ENCODE assay signal across 9 mouse cellular contexts in the genomic region with DNA sequence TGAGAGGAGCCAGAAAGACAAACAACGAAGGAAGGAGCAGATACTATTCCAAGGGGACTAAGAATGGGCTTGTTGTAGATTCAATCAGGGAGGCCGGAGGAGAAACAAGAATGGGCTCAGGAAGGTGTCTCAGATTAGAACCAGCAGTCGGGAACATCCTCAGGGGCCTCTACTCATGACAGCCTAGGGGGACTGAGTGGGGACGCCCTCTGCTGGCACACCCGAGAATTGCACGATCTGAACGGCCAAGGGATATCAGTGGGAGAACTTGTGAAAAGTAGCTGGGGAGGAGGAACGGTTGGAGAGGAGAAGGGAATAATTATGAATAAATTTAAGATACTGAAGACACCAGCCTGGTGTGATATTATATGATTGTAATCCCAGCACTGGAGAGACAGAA. TPM values are rescaled to one million over a fixed set of nuclear protein-coding genes. Genes with fewer than 3 reads are reported as not detected.
DNase-seq lines count a peak whose midpoint lies in the region; ATAC-seq and TF ChIP-seq lines count a peak whose summit lies in the region.
"Had no signal": no experiment of that assay in that cellular context is flagged by ENCODE, and none has a peak within 500 bp of the region (broad histone marks: within the 10 kb centered on the region; RNA-seq: fewer than 3 reads in every experiment).

No protein-coding gene starts in this region.

- TF ChIP-seq POLR2A in cortical plate, adult 2 months (IDR thresholded peaks at IDR 0.05; ENCODE audit: extremely low read depth, insufficient read depth, low read length): no peak

- H3K27me3 ChIP-seq in forebrain, embryonic 10.5 days (ENCODE audit: poor library complexity, severe bottlenecking): peaks cover 38% of the 10 kb centered on the region
- no peaks in the 10 kb centered on the region for H3K27me3 ChIP-seq in forebrain, embryonic 16.5 days (replicated peaks; ENCODE audit: control insufficient read depth, insufficient read depth, low read length)
- peaks cover 43% of the 10 kb centered on the region for H3K27me3 ChIP-seq in heart, embryonic 10.5 days (ENCODE audit: insufficient read depth, poor library complexity, severe bottlenecking)
- H3K27me3 ChIP-seq in splenic B cell, adult 2 months (ENCODE audit: control insufficient read depth, insufficient read depth, low read length, poor library complexity, severe bottlenecking): peaks cover 3% of the 10 kb centered on the region; the same call in 1 of the 2 replicates

- H3K27ac ChIP-seq in forebrain, embryonic 10.5 days: no peak overlapping the region
- no peak overlapping the region for H3K27ac ChIP-seq in forebrain, embryonic 16.5 days (ENCODE audit: low read length)
- no peak overlapping the region for H3K27ac ChIP-seq in cortical plate, adult 2 months (ENCODE audit: insufficient read depth, low read length)
- no peak overlapping the region for H3K27ac ChIP-seq in heart, embryonic 10.5 days
- H3K27ac ChIP-seq: neural tube, embryonic 13.5 days had no signal

- no peak overlapping the region for H3K4me2 ChIP-seq in forebrain, embryonic 16.5 days (ENCODE audit: low read length)
- H3K4me2 ChIP-seq: neural tube, embryonic 13.5 days had no signal

- H3K4me1 ChIP-seq in forebrain, embryonic 10.5 days: peaks cover 50% of the 10 kb centered on the region
- peaks cover 12% of the 10 kb centered on the region for H3K4me1 ChIP-seq in forebrain, embryonic 16.5 days (replicated peaks; ENCODE audit: control insufficient read depth, insufficient read depth, low read length)
- H3K4me1 ChIP-seq in cortical plate, adult 2 months (ENCODE audit: control insufficient read depth, insufficient read depth, low read length): peaks cover 4% of the 10 kb centered on the region
- H3K4me1 ChIP-seq in heart, embryonic 10.5 days: peaks cover 69% of the 10 kb centered on the region

- no peaks in the 10 kb centered on the region for H3K9me3 ChIP-seq in forebrain, embryonic 10.5 days
- H3K9me3 ChIP-seq in forebrain, embryonic 16.5 days (ENCODE audit: control insufficient read depth, low read length): no peaks in the 10 kb centered on the region
- H3K9me3 ChIP-seq in heart, embryonic 10.5 days: no peaks in the 10 kb centered on the region
- H3K9me3 ChIP-seq: neural tube, embryonic 13.5 days had no signal

- TF ChIP-seq CTCF in cortical plate, adult 2 months (IDR thresholded peaks at IDR 0.05; ENCODE audit: extremely low read depth, insufficient read depth, low read length): peak; percentile 91

- ATAC-seq in forebrain, embryonic 16.5 days: no peak

- DNase-seq in forebrain, embryonic 10.5 days (ENCODE audit: extremely low spot score, low spot score): peak; percentile 82
- peak; percentile 84 for DNase-seq in R1 (ENCODE audit: low read depth, low spot score)
- DNase-seq in heart, embryonic 10.5 days (ENCODE audit: low spot score): peak; percentile 86
- peak; percentile 86 to 91 for DNase-seq in layer of hippocampus, postnatal 10 days (ENCODE audit: low spot score in 2 of 2)
- peak; percentile 89 for DNase-seq in lung, postnatal 36 days
- peak; percentile 83 for DNase-seq in splenic B cell, adult 2 months (ENCODE audit: low read depth, low spot score)

- H3K9ac ChIP-seq in forebrain, embryonic 16.5 days (replicated peaks; ENCODE audit: low read depth, low read length): no peak overlapping the region
- H3K9ac ChIP-seq: neural tube, embryonic 13.5 days had no signal

- H3K36me3 ChIP-seq in forebrain, embryonic 10.5 days (replicated peaks): peaks cover 38% of the 10 kb centered on the region
- H3K36me3 ChIP-seq in forebrain, embryonic 16.5 days (ENCODE audit: control insufficient read depth, insufficient read depth): no peaks in the 10 kb centered on the region; the same call in 1 of the 2 replicates
- peaks cover 39% of the 10 kb centered on the region for H3K36me3 ChIP-seq in heart, embryonic 10.5 days
- no peaks in the 10 kb centered on the region for H3K36me3 ChIP-seq in splenic B cell, adult 2 months (ENCODE audit: control insufficient read depth, insufficient read depth, low read length, poor library complexity, severe bottlenecking)

- no peak overlapping the region; the same call in 1 of the 2 replicates for H3K4me3 ChIP-seq in forebrain, embryonic 10.5 days
- H3K4me3 ChIP-seq in forebrain, embryonic 16.5 days (replicated peaks; ENCODE audit: low read length): no peak overlapping the region
- no peak overlapping the region for H3K4me3 ChIP-seq in cortical plate, adult 2 months (ENCODE audit: insufficient read depth, low read length)
- H3K4me3 ChIP-seq in heart, embryonic 10.5 days: peak overlapping the region; percentile 27
- H3K4me3 ChIP-seq: neural tube, embryonic 13.5 days had no signal

- 12% methylated on average over 8 of the region's 8 CpGs for WGBS in forebrain, embryonic 10.5 days
- 7% methylated on average over 8 of the region's 8 CpGs for WGBS in forebrain, embryonic 16.5 days
- 5% methylated on average over 8 of the region's 8 CpGs for WGBS in heart, embryonic 10.5 days

RNA-seq across cellular contexts. Expression of a gene that starts 4.6 kb away (rescaled TPM):
- polyA plus RNA-seq in forebrain, embryonic 10.5 days (2016; fragmentation: Nextera tagmentation; extraction: Ambion mirVana): 3.9 and 4.0 TPM in 2 replicates
- polyA plus RNA-seq in forebrain, embryonic 16.5 days (2015; fragmentation: Nextera tagmentation; extraction: Ambion mirVana): 5.7 and 6.0 TPM in 2 replicates
- polyA plus RNA-seq in cortical plate, adult 2 months (2012; rRNA removed): 54.5 and 59.5 TPM in 2 replicates
- polyA plus RNA-seq in heart, embryonic 10.5 days (2016; fragmentation: Nextera tagmentation; extraction: Ambion mirVana): 7.6 and 8.4 TPM in 2 replicates
- 10 to 100 TPM; 54.4 to 60.4 TPM for total RNA-seq in layer of hippocampus, postnatal 10 days (2021)

RNA-seq across cellular contexts. Expression of a gene that starts 31.6 kb away (rescaled TPM):
- polyA plus RNA-seq in forebrain, embryonic 10.5 days (2016; fragmentation: Nextera tagmentation; extraction: Ambion mirVana): 0.23 and 0.37 TPM in 2 replicates
- 0.35 and 0.38 TPM in 2 replicates for polyA plus RNA-seq in forebrain, embryonic 16.5 days (2015; fragmentation: Nextera tagmentation; extraction: Ambion mirVana)
- polyA plus RNA-seq in cortical plate, adult 2 months (2012; rRNA removed): 0.10 and 0.11 TPM in 2 replicates
- polyA plus RNA-seq in heart, embryonic 10.5 days (2016; fragmentation: Nextera tagmentation; extraction: Ambion mirVana): 0.21 TPM in 1 of 2 replicates, not detected in the other
- under 1 TPM; 0.18 TPM for total RNA-seq in layer of hippocampus, postnatal 10 days (2021)

RNA-seq across cellular contexts. Expression of a gene that starts 41.0 kb away (rescaled TPM):
- polyA plus RNA-seq in forebrain, embryonic 10.5 days (2016; fragmentation: Nextera tagmentation; extraction: Ambion mirVana): 98.3 and 99.9 TPM in 2 replicates
- polyA plus RNA-seq in forebrain, embryonic 16.5 days (2015; fragmentation: Nextera tagmentation; extraction: Ambion mirVana): 39.0 and 40.6 TPM in 2 replicates
- 73.2 and 76.8 TPM in 2 replicates for polyA plus RNA-seq in cortical plate, adult 2 months (2012; rRNA removed)
- 50.6 and 72.2 TPM in 2 replicates for polyA plus RNA-seq in heart, embryonic 10.5 days (2016; fragmentation: Nextera tagmentation; extraction: Ambion mirVana)
- 100 to 1,000 TPM; 125 to 136 TPM for total RNA-seq in layer of hippocampus, postnatal 10 days (2021)
